Mouse (Mus musculus): ENCODE data around the gene Usp16. TPM values are rescaled to one million over a fixed set of nuclear protein-coding genes. Genes with fewer than 3 reads are reported as not detected.
A peak's percentile ranks its signal among the peaks of the same experiment; 100 is the strongest.

Gene Usp16
- total RNA-seq (2021), result 10 to 100 TPM; 78.0 to 78.3 TPM
- long read RNA-seq, experiment 1, transcript Usp16-201 (18 exons, 3,205 nt), result major isoform, 20 of 60 reads
- long read RNA-seq, experiment 1, partial matches to known transcripts, result 29 of 60 reads
- long read RNA-seq, experiment 1, other reads (novel, unspliced or antisense), result 10 of 60 reads
- long read RNA-seq, experiment 2, transcript Usp16-201 (18 exons, 3,205 nt), result major isoform, 6 of 12 reads
- long read RNA-seq, experiment 2, partial matches to known transcripts, result 2 of 12 reads
- long read RNA-seq, experiment 2, other reads (novel, unspliced or antisense), result 4 of 12 reads

DNA sequence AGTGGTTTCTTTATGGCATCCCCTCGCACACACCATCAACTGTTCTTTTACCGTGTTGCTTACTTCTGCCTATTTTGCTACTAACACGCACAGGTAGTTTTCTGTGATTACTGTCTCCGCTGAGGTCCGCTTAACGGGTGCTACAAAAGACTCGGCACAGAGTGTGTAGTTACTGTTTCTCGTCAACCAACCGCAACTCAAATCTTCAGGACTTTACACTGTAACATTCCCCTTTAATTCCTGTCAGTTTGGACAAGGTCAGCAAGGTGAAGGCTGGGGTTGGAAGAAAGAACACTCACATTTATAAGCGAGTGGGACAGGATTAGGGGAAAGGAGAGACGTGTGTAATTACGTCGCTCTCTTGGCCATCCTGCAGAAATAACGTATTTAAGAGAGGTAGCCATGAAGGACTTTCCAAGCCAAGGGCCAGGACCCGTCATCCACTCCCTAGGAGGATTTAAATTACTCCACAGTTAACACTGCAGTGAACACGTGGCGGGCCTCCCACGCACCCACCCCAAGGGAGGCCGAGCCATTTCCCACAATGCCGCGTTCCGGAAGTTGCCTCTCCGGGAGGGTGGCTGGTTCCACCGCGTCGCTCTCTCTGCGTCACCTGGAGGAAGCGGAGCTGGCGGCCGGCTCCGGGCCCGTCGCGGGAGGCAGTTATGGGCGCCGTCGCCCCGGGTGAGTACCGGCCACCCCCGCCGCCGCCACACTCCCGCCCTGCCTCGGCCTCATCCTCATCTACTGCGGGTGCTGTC, at the start of gene Usp16:
TSS of gene Usp16 (plus strand) at position 285 of the 761 bp plus-strand sequence.
- DNase-seq, result peak; percentile 96 to 97

- DNase-seq, result peak; percentile 10 to 33
These were observed 49.5 kb upstream of the Usp16 start for GRCm38 (mm10) chr16:87405001-87405400.

DNA sequence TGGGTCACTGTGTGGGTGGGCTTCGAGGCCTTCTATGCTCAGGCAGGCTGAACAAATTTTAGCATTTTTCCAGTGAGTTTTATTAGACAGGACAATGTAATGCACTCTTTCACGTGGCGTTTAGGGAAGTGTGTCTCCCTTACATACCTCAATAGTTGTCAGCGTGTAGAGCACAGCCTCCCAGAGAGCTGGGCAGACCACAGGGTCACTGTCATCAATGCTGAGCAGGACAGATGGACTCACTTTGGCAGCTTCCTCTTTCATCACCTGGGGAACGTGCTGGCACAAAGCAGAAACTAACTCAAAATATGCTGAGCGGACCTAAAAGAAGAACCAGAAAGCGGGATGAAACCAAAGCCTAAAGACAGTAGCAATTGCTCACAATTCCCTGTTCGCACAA, 33.8 kb upstream of the Usp16 start:
- no peak for DNase-seq

DNA sequence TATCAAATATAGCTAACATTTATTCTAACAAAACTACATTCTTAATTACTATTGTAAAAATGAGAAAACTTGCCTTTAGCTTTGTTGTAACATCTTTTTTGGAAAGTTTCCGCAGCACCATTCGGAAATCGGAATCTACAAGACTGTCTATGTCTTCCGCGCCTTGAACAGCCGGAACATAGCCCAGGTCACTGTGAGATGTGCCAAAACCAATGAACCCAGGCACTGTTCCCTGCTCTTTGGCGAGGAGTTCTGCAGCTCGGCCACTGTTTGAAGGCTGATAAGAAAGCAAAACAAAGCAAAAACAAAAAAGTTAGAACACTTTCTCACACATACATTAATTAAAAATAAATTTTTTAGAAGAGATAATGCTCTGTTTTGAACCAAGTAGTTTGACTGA, 27.0 kb upstream of the Usp16 start:
- no peak for DNase-seq

- DNase-seq, result peak; percentile 98
These were observed 22.3 kb upstream of the Usp16 start, which contains the start of gene Ltn1 for GRCm38 (mm10) chr16:87432033-87432814. Gene Ltn1 (minus strand): TSS chr16:87432612.

DNA sequence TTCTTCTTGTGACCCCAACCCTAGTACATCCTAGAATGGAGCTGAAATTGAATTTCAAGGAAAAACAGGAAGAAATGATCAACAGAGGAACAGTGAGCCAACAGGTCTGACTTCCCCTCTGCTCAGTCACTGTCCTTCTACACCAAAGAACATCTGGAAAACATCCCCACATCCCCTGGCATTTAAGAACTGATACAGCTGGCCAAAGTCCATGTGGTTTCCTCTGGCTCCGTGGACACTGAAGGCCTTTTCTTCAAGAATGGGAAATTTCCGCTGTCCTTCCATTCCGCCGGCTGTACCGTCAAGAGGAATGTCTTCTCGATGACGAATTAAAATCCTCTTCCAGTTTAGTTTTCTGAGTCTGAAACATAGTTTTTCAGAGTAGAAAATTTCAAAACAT, 20.2 kb upstream of the Usp16 start:
- no peak for DNase-seq

- no peak for DNase-seq
These were observed 19.6 kb upstream of the Usp16 start for GRCm38 (mm10) chr16:87434946-87435345.

DNA sequence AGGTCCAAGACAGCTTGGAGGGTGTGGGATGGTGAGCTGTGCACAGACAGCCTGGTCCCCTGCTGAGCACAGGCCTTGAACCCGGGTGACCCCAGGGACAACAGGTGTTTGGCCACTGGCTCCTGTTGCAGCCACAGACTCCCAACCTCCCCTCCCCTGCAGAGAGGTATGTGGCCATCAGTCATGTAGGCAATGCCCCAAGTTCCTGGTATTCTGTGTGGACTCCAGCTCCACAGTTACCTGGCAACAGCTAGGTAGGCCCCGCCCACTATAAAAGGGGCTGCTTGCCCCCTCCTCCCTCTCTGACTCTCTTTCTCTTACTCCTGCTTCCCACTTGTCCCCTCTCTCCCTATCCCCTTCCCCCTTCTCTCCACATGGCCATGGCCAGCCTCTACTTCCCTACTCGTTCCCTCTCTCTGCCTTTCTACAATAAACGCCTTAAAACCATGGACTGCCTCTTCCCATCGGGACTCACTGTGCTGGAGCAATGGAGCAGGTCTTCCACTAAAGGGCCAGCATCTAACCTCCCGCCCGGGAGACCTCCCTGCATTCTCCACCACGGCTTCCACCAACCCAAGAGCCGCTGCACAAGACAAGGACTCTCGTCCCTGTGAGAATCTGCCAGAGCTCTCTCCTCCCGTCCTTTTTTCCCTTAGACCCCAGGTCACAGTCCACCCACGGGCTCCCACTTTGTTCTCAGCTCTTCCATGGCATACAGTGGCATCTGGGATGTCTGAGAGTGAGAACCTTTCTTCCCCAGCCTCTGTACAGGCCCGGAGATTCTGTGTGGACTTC, 18.9 kb upstream of the Usp16 start:
- no peak for DNase-seq

DNA sequence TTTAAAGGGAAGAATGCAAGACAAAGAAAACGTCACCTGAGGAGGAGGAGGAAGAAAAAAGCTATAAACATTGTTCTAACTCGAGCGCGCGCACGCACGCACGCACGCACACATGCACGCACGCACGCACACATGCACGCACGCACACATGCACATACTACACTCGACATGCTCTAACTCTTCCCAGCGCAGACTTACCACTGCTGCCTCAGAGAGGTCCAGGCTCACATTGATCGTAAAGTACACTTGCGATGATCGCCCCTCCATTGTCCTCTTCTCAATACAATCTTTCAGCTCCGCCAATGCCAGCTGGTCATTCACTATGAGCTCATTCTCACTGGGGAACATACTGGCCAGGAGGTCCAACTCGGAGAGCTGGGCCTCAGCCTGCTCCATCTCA, 17.4 kb upstream of the Usp16 start:
- DNase-seq, result no peak

DNA sequence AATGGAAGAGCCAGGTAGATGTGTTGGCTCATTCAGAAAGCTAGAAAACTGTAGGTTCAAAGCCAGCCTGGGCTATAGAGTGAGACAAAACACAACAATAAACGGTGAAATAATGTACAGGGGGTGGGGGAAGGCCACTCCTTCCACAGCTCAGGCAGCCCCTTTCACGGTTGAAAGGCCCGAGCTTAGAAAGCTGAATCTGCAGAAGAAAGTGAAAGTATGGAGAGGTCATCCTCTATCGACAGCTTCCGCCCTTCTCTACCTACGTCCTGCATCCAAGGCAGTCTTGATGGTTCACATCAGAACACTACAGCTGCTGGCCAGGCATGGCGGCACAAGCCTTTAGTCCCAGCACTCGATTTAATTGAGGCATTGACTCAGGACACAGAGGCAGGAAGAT, 15.8 kb upstream of the Usp16 start:
- DNase-seq, result no peak

DNA sequence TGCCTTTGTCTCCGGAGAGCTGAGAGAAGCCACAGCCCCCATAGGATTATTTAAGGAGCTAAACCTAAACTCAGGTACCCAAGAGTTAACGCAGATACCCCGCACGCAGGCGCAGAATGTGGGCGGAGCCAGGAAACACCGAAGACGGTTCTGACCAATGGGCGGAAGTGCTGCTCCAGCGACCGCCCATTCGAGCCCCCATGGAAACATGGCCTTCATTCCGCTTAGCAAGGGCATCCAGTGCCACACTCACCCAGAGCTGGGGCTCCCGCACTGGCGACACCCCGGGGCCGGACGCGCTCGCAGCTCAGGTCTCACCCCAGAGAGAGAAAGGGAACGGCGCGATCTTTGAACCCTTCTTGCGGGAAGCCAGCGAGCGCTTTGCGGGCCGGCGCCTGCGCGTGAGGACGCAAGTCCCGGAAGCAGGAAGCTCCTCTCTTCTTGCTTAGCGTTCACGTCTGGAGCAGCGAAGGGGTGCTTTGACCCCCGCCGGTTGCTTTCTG, 14.3 kb upstream of the Usp16 start, which contains the start of gene Rwdd2b:
TSS of gene Rwdd2b (minus strand) at position 390 of the 503 bp plus-strand sequence.
- DNase-seq, result peak; percentile 94 to 97

DNA sequence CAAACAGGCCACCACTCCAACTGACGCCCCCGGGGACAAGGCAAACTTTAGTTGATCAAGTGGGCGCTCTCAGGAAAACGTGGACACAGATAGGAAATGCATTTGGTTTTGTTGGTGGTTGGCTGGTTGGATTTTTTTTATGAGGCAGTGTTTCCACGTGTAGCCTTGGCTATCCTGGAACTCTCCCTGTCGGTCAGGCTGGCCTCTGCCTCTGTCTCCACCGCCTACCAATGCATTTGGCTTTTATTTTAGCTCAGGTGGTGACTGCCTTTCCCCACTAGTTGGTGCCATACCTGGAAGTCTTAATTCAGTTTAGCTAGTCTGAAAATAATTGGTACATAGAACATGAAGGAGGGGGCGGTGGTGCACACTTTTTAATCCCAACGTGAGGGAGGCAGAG, 13.4 kb upstream of the Usp16 start:
- DNase-seq, result peak in 1 of 2 experiments; percentile 19

DNA sequence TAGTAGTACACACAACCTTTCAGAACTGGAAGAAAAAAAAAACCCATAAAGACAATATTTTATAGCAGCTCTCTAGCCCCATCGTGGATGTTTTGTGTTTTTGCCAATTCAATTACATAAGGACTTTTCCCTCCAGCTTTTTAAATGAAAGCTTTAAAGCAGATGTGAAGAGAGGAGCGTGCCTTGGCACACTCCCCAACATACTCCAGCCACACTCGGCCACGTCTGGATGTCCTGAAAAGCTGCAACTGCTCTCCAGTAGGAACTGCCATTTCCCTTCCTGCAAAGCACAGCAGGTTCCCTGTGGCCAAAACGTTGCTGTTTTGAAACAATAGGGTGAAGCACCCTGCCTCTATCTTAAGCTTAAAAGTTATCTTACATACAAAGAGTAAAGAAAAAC, 12.2 kb upstream of the Usp16 start:
- no peak for DNase-seq

GRCm38 (mm10) chr16:87443245-87443644, 11.3 kb upstream of the Usp16 start:
- DNase-seq, result no peak

GRCm38 (mm10) chr16:87444071-87444470, 10.4 kb upstream of the Usp16 start:
- peak in 1 of 2 experiments; percentile 11 for DNase-seq

DNA sequence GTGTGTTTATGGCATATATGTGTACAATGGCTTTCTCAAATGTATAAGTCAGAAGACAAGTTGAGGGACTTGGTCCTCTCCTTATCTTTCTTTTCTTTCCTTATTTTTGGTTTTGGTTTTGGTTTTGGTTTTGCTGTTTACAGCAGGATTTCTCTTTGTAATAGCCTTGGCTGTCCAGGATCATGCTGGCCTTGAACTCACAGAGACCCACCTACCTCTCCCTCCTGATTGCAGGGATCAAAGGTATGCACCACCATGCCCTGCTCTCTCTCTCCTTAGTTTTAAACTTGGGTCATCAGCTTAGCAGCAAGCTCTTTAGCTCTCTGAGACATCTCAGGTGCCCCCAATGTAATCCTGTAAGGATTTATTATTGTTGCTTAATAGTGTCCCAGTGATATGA, 9.4 kb upstream of the Usp16 start:
- no peak for DNase-seq

GRCm38 (mm10) chr16:87445528-87445927, 9.0 kb upstream of the Usp16 start:
- DNase-seq, result no peak

DNA sequence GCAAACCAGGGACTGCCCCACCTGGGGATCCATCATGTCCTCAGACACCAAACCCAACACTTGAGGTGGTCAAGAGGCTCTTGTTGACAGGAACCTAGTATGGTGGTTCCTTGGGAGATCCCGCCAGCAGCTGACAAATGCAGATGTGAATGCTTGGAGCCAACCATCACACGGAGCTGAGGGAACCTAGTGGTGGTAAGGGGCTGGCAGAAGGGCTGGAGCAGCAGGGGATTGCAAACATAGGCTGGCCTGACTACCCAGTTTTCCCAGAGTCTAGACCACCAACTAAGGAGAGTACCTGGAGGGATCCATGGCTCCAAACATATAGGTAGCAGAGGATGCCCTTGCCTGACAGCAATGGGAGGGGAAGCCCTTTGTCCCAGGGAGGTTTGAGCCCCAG, 1.3 kb upstream of the Usp16 start:
- DNase-seq, result no peak

GRCm38 (mm10) chr16:87455180-87455611, 693 bp downstream of the Usp16 start:
- peak in 1 of 2 experiments; percentile 43 for DNase-seq

DNA sequence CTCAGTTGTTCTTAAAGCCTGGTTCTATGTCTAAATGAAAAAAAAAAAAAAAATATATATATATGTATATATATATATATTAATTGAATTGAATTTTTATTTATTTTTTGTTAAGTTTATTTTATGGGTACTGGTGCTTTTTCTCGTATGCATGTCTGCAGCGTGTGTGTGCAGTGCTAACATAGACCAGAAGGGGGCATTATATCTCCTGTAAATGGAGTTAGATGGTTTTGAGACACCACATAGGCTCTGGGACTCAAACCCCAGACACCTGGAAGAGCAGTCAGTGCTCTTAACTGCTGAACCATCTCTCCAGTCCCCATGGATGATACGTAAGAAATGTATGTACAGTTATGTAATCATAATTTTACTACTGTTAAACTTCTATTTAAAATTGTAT, 4.2 kb downstream of the Usp16 start:
- no peak for DNase-seq

DNA sequence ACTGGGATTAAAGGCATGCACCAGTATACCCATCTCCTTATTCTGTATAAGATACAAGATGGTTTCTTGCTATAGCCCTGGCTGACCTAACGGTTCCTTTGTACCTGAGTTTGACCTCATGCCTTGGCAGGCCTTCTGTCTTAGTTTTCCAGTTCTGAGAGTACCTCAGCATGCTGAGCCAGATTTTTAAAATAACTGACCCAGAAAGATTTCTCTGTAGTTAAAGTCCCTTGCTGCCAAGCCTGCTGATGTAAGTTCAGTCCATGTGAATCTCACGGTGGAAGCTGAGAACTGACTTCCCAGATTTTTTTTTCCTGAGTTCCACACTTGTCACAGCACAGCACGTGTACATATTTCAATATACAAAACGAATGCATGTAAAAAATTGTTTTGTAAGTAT, 16.1 kb downstream of the Usp16 start:
- no peak for DNase-seq

- no peak for DNase-seq
These were observed 29.9 kb downstream of the Usp16 start for GRCm38 (mm10) chr16:87484367-87484766.
